Mouse (Mus musculus): ENCODE measurements at regions not wholly inside any gene's neighbourhood (a gene's known extent, or its start where the extent isn't known, plus 50 kb on each side); places are given as distances from the start of the nearest gene placed in this dataset.
"Not testable (repeated sequence)": the region's sequence is repeated elsewhere in the genome, so short reads cannot be mapped to it uniquely, and the experiment has no call there.

DNA sequence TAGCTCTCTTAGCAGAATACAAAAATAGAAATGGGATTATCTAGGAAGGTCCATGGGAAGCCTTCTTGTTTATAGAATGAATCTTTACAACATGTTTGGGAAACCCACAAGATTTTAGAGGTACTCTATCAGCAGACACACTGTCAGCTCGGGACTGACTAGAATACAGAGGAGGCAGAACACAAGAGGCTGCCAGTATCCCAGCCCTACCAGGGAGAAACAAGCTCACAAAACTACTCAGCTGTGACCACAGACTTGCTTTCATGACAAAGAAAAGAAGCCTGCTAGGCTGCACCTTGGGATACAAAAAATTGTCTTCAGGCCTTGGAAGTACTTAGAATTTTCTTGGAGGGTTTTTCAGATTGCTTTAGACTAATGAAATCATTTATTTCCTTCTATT is 347.2 kb downstream of the Fgf9 start:
- no peak for DNase-seq (ENCODE audit: extremely low spot score, low read depth, low spot score)

DNA sequence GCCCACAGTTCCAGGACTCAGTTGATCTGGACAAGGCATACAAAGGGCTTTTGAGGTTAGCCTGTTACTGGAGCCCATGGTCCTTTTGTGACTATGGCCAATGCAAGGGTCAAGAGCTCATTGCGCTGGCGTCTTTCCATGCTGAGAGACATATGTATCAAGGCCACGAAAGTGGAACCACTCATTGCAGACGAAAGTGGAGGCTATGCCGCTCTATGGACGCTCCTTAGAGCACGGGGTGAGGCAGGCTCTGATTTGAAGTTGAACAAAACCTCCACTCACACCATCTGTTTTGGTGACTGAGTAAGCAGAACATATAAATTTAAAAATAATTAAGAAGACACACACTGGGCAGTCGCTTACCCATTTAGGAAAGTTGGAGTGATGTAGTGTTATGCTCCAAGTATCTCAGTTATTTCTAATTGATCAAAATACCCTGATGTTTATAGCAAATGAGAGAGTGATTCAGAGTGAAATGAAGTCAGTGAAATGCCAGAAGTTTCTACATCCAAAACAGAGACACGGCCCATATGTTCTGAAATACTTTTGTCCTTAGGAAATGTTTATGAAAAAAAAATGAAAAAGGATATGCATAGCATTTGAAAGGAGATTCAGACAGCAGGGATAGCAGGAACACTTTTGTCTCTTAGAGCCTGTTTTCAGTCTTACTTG is 321.8 kb downstream of the Fgf9 start:
- DNase-seq (ENCODE audit: extremely low spot score, low read depth, low spot score) = no peak

DNA sequence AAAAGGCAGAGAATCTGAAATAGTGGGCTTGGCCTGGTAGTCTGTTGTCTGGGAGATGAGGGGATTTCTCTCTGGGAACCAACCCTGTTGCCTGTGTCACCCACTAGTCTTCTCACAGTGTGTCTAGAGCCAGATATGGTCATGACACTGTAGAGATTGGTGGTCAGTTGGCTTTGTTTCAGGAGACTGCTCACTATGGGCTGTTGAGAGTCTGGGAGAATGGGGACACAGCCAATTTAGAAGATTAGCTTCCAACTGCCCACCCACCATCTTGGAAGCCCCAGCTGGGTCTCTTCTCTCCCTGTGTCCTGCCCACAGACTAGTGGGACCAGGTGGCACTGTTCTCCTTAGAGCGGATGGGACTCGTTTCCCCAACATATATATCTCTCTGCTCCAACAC is 320.4 kb downstream of the Fgf9 start:
- no peak for DNase-seq (ENCODE audit: extremely low spot score, low read depth, low spot score)

- DNase-seq (ENCODE audit: extremely low spot score, low read depth, low spot score) = no peak
Observed at GRCm38 (mm10) chr14:58387348-58388000, 317.1 kb downstream of the Fgf9 start.

DNA sequence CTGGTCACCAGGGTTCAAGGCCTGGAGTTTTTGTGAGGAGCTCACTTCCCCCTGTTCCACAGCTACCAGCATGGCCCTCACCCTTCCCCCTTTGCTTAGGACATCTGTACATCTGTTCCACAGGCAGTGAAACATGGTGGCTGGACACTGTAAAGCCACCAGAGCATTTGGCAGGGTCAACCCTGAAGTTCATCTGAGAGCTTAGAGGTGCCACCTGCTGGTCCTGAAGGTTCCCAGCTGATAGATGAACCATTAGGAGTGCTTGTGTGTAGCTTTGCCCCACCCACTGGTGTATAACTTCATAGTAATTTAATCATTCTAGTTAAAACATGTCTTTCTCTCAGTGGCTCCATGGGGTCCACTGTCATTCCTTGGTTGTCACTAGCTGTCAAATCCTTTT is 304.7 kb downstream of the Fgf9 start:
- DNase-seq (ENCODE audit: extremely low spot score, low read depth, low spot score) = no peak

DNA sequence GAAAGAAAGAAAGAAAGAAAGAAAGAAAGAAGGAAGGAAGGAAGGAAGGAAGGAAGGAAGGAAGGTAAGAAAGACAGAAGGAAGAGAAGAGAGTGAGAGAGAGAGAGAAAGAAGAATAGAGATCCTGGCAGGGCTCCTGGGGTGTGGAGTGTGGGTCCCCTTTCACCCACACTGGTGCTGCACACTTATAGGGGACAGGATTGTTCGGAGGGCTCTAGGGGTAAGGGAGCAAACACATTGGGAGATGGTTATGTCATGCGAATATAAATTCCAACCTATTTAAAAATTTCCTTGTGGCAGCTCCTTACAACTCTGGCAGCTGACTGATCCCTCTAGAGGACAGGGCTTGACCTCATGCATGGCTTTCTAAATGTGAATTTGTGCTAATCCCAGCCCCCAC is 286.5 kb downstream of the Fgf9 start:
- no peak for DNase-seq (ENCODE audit: extremely low spot score, low read depth, low spot score)

DNA sequence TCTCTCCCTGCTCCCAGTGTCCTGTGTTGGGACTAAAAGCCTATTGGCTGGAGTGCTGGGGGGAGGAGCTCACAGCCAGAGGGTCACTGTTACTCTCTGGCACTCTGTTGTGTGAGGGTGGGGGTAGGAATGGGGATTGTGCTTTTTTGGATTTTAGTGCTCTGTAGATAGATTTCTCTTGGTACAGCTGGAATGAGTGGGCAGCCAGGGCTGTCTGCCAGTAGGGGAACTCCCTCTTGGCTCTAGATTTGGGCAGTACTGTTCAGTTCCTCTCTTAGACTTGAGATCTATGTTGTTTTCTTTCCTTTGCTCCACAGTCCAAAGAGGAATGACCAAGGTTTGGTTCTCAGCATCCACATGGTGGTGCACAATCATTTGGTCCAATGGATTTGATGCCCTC is 282.6 kb downstream of the Fgf9 start:
- no peak for DNase-seq (ENCODE audit: extremely low spot score, low read depth, low spot score)

DNA sequence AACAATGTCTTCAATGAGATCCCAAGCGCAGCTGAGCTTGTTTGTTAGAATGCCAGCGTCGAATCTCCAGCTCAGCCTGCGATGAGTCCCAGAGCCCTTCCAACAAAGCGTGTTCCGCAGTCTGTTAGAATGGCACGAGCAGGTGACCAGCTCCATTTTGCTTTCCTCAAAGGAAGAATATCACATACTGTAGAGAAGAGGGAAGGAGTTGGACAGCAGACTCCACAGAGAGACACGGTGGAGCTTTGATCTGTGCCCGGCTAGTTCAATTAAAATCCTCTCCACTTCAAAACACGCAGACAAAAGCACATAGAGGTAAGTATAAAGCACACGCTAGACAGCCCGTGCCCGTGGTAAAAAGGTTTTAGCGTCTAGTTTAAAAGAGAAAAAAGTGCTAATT is 265.8 kb downstream of the Fgf9 start:
- DNase-seq (ENCODE audit: extremely low spot score, low read depth, low spot score) = no peak

- DNase-seq (ENCODE audit: extremely low spot score, low read depth, low spot score) = no peak
Observed at GRCm38 (mm10) chr14:58323164-58323563, 252.8 kb downstream of the Fgf9 start.

DNA sequence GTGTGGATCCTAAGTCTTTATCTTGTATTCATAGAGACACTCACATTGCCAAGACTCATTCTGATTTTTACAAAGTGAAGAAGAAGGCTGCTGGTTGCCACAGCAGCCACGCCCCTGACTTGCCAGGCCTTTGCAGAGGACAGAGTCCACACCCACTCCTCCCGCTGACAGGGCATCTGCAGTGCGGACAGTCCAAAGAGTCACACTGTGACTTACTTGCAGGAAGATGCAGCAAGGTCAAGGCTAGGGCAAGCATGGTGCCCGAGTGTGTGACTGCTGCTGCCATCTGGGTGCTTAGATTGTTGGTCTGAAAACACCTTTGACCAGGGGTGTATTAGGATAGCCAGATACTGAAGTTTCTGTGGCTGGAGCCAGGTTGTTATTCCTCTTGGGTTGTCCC is 252.1 kb downstream of the Fgf9 start:
- DNase-seq (ENCODE audit: extremely low spot score, low read depth, low spot score) = no peak

DNA sequence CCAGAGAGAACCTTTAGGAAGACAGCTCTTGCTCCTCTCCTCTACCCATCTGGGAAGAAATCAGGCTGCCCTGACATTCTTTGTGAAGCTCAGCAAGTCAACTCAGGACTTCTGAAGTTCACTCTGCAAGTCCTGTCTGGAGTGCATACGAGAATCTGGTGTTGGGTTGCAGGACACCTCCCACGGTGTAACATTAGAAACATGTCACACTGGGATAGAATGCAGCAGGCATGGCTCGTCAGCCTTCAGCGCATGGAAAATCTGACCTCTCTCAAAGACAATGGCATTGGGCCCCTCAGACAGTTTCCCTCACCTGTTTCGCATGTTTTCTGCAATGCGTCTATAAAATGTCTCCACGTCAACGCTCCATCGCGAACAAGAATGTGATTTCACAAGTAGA is 251.5 kb downstream of the Fgf9 start:
- DNase-seq (ENCODE audit: extremely low spot score, low read depth, low spot score) = no peak

- DNase-seq (ENCODE audit: extremely low spot score, low read depth, low spot score) = no peak
Observed at GRCm38 (mm10) chr14:58321234-58321633, 250.9 kb downstream of the Fgf9 start.

DNA sequence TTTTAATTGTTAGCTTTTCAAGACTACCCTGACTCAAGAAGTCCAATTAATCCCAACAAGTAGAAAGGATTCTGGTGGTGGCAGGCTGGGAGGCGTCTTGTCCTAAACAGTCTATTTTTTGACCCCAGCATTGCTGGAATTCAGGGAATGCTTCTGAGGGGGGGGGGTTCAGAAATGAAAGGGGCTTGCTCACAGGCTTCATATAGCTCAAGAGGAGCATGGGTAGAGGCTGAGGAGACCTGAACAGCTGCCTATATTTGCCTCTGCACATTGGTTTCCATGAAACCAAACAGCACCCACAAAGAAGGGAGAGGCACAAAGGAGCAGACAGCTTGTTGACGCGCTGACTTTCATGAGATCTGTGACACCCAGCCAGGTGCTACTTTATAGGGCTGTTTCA is 247.3 kb downstream of the Fgf9 start:
- DNase-seq (ENCODE audit: extremely low spot score, low read depth, low spot score) = no peak

GRCm38 (mm10) chr14:58317231-58317630 is 246.9 kb downstream of the Fgf9 start:
- DNase-seq (ENCODE audit: extremely low spot score, low read depth, low spot score) = no peak

DNA sequence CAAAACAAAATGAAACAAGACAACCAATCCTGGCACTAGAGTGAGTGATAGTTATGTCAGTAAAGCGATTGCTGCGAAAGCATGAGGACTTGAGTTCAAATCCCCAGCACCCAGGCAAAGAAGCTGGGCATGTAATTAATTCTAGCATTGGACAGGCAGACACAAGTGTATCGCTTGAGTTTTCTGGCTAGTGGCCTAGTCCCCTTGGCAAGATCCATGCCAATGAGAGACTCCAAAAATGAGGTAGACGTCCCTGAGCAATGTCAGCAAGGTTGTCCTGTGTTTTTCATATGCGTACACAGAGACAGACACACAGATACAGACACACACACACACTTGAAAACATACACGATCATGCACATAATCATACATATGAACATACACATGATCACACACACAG is 237.3 kb downstream of the Fgf9 start:
- DNase-seq (ENCODE audit: extremely low spot score, low read depth, low spot score) = no peak

- DNase-seq (ENCODE audit: extremely low spot score, low read depth, low spot score) = no peak
Observed at GRCm38 (mm10) chr14:58306832-58307521, 236.6 kb downstream of the Fgf9 start.

GRCm38 (mm10) chr14:58300411-58300887 is 230.1 kb downstream of the Fgf9 start:
- DNase-seq (ENCODE audit: extremely low spot score, low read depth, low spot score) = no peak

DNA sequence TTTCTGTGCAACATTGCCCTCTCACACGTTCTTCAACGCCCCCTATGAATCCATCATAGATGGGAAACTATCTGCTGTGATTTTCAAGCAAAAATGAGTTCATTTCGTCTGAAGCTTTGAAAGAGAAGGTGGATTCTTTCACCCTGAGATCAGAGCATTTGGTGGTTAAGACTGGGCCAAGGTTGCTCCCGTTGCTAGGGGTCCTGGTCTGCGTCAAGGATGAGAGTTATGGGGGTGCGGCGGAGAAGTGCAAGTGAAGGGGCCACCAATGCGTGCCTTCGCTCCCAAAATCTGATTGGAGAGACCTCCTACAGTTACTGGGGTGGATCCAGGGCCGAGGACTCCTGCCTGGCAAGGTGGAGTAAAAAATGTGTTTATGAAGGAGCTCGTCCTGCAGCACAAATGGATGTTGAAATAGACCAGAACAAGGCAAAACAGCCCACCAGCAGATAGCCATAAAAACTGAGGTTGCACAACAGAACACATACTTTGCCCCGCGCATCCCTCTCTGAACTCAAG is 215.7 kb downstream of the Fgf9 start:
- no peak for DNase-seq (ENCODE audit: extremely low spot score, low read depth, low spot score)

DNA sequence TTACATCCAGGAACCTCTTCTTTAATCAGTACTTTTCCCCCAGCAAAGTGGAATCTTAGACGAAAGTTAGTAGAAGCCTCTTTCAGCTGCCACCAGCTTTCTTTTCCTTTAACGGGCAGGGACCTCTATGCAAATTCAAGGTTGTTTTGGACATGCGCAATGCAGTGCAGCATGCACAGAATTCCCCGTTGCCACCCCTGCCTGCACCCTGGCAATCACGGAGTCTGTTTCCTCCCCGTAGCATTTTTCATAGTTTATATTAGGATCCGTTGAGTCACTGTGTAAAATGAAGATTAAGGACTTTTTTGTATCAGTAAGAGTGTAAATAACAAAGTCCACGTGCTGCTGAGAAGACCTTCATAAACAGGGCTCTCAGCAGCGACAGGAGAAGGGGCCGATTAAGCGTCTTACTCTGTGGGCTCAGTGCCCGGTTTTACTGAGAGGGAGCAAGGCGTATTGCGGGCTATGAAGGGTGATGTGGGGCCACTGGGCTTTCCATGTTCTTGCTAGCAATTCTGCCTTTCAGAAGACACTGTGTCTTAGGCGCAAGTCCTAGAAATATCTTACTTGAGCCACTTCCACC is 212.5 kb downstream of the Fgf9 start:
- DNase-seq (ENCODE audit: extremely low spot score, low read depth, low spot score) = no peak

DNA sequence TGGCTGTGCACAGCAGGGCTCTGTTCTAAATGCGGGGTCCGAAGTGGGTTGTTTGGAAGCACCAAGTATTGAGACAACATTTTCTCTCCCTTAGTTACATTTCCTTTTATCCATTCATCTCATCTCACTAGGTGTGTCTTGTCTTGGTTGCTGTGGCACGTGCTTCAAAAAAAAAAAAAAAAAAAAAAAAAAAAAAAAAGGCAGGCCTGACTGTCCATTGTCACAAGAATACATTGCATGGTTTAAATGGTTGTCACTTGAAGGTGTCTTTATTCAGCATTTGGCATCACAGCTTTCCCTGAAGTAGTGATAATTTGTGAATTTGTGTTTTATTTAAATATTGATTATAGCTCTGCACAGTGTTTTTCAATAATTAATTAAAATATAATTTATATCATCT is 211.9 kb downstream of the Fgf9 start:
- DNase-seq (ENCODE audit: extremely low spot score, low read depth, low spot score) = no peak

GRCm38 (mm10) chr14:58274440-58274839 is 204.1 kb downstream of the Fgf9 start:
- DNase-seq (ENCODE audit: extremely low spot score, low read depth, low spot score) = not testable (repeated sequence)

All from hindlimb bud, embryonic 11.5 days (tissue).